Mouse (Mus musculus) stomach, embryonic 15.5 days (tissue): ENCODE measurements around the gene Olfr1281. TPM values are rescaled to one million over a fixed set of nuclear protein-coding genes. Genes with fewer than 3 reads are reported as not detected.
"Not testable (repeated sequence)": the region's sequence is repeated elsewhere in the genome, so short reads cannot be mapped to it uniquely, and the experiment has no call there.

ENCODE experiments used
- ATAC-seq: fragments of 200-750 bp; cut with Nextera tagmentation; 2 replicates; pipeline ENCODE4 v1.8.0; 2017; ENCODE audit warnings: low read depth, moderate number of reproducible peaks, moderate TSS enrichment; ENCODE audit not compliant: insufficient read depth, low FRiP score
- H3K27ac ChIP-seq: fragments of 300-500 bp; sonication (generic); 2 replicates; pipeline ENCODE4 v1.5.1; 2015; ENCODE audit warnings: mild to moderate bottlenecking, inconsistent platforms
- H3K27me3 ChIP-seq: fragments of 300-500 bp; sonication (generic); replicated peaks from 2 replicates; pipeline ENCODE4 v1.6.1; 2015; ENCODE audit warnings: inconsistent platforms
- H3K36me3 ChIP-seq: fragments of 300-500 bp; sonication (generic); 2 replicates; pipeline ENCODE4 v1.6.1; 2015; ENCODE audit warnings: inconsistent platforms
- H3K4me1 ChIP-seq: fragments of 300-500 bp; sonication (generic); 2 replicates; pipeline ENCODE4 v1.6.1; 2015; ENCODE audit warnings: inconsistent platforms
- H3K4me2 ChIP-seq: fragments of 300-500 bp; sonication (generic); 2 replicates; pipeline ENCODE4 v1.6.1; 2015; ENCODE audit warnings: mild to moderate bottlenecking, inconsistent platforms
- H3K4me3 ChIP-seq: fragments of 300-500 bp; sonication (generic); replicated peaks from 2 replicates; pipeline ENCODE4 v1.5.1; 2015; ENCODE audit warnings: inconsistent platforms
- H3K9ac ChIP-seq: fragments of 300-500 bp; sonication (generic); 2 replicates; pipeline ENCODE4 v1.6.1; 2015; ENCODE audit warnings: inconsistent platforms
- H3K9me3 ChIP-seq: fragments of 300-500 bp; sonication (generic); 2 replicates; pipeline ENCODE4 v1.6.1; 2016; ENCODE audit warnings: inconsistent platforms
- WGBS: fragments of 180-500 bp; shearing (Covaris S2); methylation state at CpG from one replicate; pipeline ENCODE4 v1.1.7; 2015; 5-methylcytosine and 5-hydroxymethylcytosine counted together
- polyA plus RNA-seq: library from polyadenylated mRNA; unstranded; fragments of >200 nt; fragmentation: Nextera tagmentation; extraction: Ambion mirVana; gene quantifications from 2 replicates; pipeline ENCODE4 v1.2.1, GENCODE M21; 2015

Olfr1281 gene
- polyA plus RNA-seq: not detected in 2 replicates

DNA sequence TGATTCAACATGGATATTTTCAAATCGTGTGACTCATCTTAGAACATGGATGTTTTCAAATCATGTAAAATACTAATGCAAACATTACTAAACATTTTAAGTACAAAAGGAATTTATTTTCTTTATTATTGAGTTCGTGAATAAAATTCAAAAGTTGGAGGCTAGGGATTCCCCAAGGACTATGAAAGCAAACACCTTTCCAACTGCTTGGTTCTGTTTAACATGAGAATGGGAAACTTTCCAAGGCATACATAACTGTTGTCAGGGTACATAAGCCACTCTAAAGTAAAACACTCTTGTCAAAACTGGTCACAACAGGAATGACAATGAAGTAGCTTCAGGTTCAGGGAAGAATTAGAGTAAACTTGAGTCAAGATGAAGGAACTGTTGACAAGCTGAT is at the start of gene Olfr1281:
Gene Olfr1281 (plus strand): TSS at position 301 of the 400 bp plus-strand sequence.
- Histone ChIP-seq H3K4me2 (no peak within 1 kb of the TSS), H3K4me1 (no peaks in the 10 kb centered on the region), H3K27ac (no peak within 1 kb of the TSS), H3K9me3 (no peaks in the 10 kb centered on the region), H3K9ac (no peak within 1 kb of the TSS), H3K27me3 (no peaks in the 10 kb centered on the region), H3K4me3 (no peak within 1 kb of the TSS), H3K36me3 (no peaks in the 10 kb centered on the region)
- 68% methylated on average over 2 of the region's 2 CpGs for WGBS
- ATAC-seq: no peak

- Histone ChIP-seq H3K4me2 (no peak within 1 kb of the TSS), H3K9ac (no peak within 1 kb of the TSS), H3K4me3 (no peak within 1 kb of the TSS), H3K27ac (no peak within 1 kb of the TSS), H3K27me3 (no peaks in the 10 kb centered on the region), H3K4me1 (no peaks in the 10 kb centered on the region), H3K9me3 (no peaks in the 10 kb centered on the region), H3K36me3 (no peaks in the 10 kb centered on the region)
- no peak for ATAC-seq
These were observed 36.5 kb upstream of the Olfr1281 start, which contains the start of gene Olfr1278 for GRCm38 (mm10) chr2:111289836-111290235. Gene Olfr1278, plus strand, starts transcription at chr2:111290136.

DNA sequence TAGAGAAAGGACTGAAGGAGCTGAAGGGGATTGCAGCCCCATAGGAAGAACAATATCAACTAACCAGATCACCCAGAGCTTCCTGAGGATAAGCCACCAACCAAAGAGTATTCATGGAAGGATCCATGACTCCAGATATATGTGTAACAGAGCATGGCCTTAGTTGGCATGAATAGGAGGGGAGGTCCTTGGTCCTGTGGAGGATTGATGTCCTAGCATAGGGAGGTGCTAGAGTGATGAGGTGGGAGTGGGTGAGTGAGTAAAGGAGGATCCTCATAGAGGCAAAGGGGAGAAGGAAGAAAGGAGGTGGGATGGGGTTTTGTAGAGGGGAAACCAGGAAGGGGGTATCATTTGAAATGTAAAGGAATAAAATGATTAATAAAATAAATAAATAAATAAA is 27.8 kb upstream of the Olfr1281 start:
- Histone ChIP-seq H3K4me3 (no peak overlapping the region), H3K4me2 (no peak overlapping the region), H3K27ac (no peak overlapping the region), H3K36me3 (no peaks in the 10 kb centered on the region), H3K27me3 (no peaks in the 10 kb centered on the region), H3K9me3 (no peaks in the 10 kb centered on the region), H3K9ac (no peak overlapping the region), H3K4me1 (no peaks in the 10 kb centered on the region)
- no peak for ATAC-seq

GRCm38 (mm10) chr2:111300374-111300773 is 25.9 kb upstream of the Olfr1281 start, which contains the start of gene Olfr1279:
Gene Olfr1279, plus strand, starts transcription at chr2:111300635.
- no peak within 1 kb of the TSS for H3K27ac ChIP-seq
- no peak for ATAC-seq
- no peaks in the 10 kb centered on the region for H3K9me3 ChIP-seq
- no peak within 1 kb of the TSS for H3K9ac ChIP-seq
- H3K36me3 ChIP-seq: no peaks in the 10 kb centered on the region
- no peaks in the 10 kb centered on the region for H3K27me3 ChIP-seq
- H3K4me1 ChIP-seq: no peaks in the 10 kb centered on the region
- H3K4me2 ChIP-seq: no peak within 1 kb of the TSS
- H3K4me3 ChIP-seq: no peak within 1 kb of the TSS

- no peak within 1 kb of the TSS for H3K4me2 ChIP-seq
- H3K9ac ChIP-seq: no peak within 1 kb of the TSS
- H3K4me3 ChIP-seq: no peak within 1 kb of the TSS
- no peaks in the 10 kb centered on the region for H3K4me1 ChIP-seq
- H3K27me3 ChIP-seq: no peaks in the 10 kb centered on the region
- H3K27ac ChIP-seq: no peak within 1 kb of the TSS
- no peak for ATAC-seq
- H3K9me3 ChIP-seq: no peaks in the 10 kb centered on the region
- H3K36me3 ChIP-seq: no peaks in the 10 kb centered on the region
These were observed 12.6 kb upstream of the Olfr1281 start, which contains the start of gene Olfr1280 for GRCm38 (mm10) chr2:111313717-111314116. Gene Olfr1280, plus strand, starts transcription at chr2:111314017.

- WGBS: 80% methylated on average over 5 of the region's 5 CpGs
- not testable (repeated sequence) for H3K4me1 ChIP-seq, H3K36me3 ChIP-seq, H3K27me3 ChIP-seq, H3K9ac ChIP-seq, ATAC-seq, H3K9me3 ChIP-seq, H3K4me3 ChIP-seq, H3K4me2 ChIP-seq, H3K27ac ChIP-seq
These were observed 7.4 kb downstream of the Olfr1281 start for GRCm38 (mm10) chr2:111333721-111334120.

DNA sequence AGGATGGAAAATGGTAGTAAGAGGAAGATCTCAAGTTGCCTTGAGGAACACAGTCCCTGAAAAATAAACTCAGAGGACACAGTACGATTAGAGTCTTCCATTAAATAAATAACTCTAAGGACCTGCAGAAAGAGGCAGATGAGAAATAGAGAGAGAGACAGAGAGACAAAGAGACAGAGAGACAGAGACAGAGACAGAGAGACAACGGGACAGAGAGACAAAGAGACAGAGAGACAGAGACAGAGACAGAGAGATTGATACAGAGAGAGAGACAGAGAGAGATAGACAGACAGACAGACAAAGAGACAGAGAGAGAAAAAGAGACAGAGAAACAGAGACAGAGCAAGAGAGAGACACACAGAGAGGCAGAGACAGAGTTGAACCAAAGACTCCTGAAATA is 9.7 kb downstream of the Olfr1281 start, which contains the start of gene Olfr1282:
Gene Olfr1282 (minus strand): TSS at position 101 of the 400 bp plus-strand sequence.
- Histone ChIP-seq H3K9ac (no peak within 1 kb of the TSS), H3K4me2 (no peak within 1 kb of the TSS), H3K9me3 (no peaks in the 10 kb centered on the region), H3K27ac (no peak within 1 kb of the TSS), H3K4me3 (no peak within 1 kb of the TSS), H3K27me3 (no peaks in the 10 kb centered on the region), H3K36me3 (no peaks in the 10 kb centered on the region), H3K4me1 (no peaks in the 10 kb centered on the region)
- 66% methylated on average over 2 of the region's 2 CpGs for WGBS
- ATAC-seq: no peak

- no peaks in the 10 kb centered on the region for H3K4me1 ChIP-seq
- H3K4me2 ChIP-seq: no peak within 1 kb of the TSS
- no peak for ATAC-seq
- no peaks in the 10 kb centered on the region for H3K9me3 ChIP-seq
- no peak within 1 kb of the TSS for H3K4me3 ChIP-seq
- 71% methylated on average over 2 of the region's 2 CpGs for WGBS
- no peaks in the 10 kb centered on the region for H3K36me3 ChIP-seq
- H3K27ac ChIP-seq: no peak within 1 kb of the TSS
- no peaks in the 10 kb centered on the region for H3K27me3 ChIP-seq
- no peak within 1 kb of the TSS for H3K9ac ChIP-seq
These were observed 40.2 kb downstream of the Olfr1281 start, which contains the start of gene Olfr1283 for GRCm38 (mm10) chr2:111366490-111366889. Gene Olfr1283, plus strand, starts transcription at chr2:111366790.

DNA sequence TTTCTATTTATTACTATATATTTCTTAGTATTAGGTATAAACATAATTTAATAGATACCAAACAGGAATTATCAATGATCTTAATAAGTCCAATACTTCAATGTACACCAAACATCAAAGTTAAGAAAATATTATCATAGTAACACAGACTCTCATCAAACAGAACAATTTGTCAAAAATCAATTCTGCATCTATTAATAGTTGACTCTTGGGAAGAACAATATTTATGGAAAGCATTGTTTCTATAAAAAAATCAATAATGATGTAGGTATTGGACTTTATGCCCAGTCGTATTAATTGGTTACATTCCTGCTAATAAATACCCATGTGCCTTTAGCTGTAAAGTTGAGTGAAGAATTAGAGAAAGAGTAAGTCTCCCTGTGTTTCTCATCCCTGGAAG is 48.9 kb downstream of the Olfr1281 start, which contains the start of gene Olfr1284:
Gene Olfr1284 (plus strand): TSS at position 301 of the 400 bp plus-strand sequence.
- Histone ChIP-seq H3K27me3 (no peaks in the 10 kb centered on the region), H3K4me3 (no peak within 1 kb of the TSS), H3K4me1 (no peaks in the 10 kb centered on the region), H3K9me3 (no peaks in the 10 kb centered on the region), H3K4me2 (no peak within 1 kb of the TSS), H3K9ac (no peak within 1 kb of the TSS), H3K27ac (no peak within 1 kb of the TSS), H3K36me3 (no peaks in the 10 kb centered on the region)
- no peak for ATAC-seq
- WGBS: 78% methylated on average over 1 of the region's 1 CpGs

Other genes with a start within 250 kb of the Olfr1281 start
- gene Gm13941, start 220.5 kb upstream of the Olfr1281 start, polyA plus RNA-seq: not detected in 2 replicates
- gene Gm15130, start 173.6 kb upstream of the Olfr1281 start, polyA plus RNA-seq: not detected in 2 replicates
- not detected in 2 replicates for gene 4930430A15Rik, start 96.9 kb upstream of the Olfr1281 start, polyA plus RNA-seq
- gene Olfr1275, start 91.2 kb upstream of the Olfr1281 start, polyA plus RNA-seq: not detected in 2 replicates
- not detected in 2 replicates for gene Olfr1276, start 72.0 kb upstream of the Olfr1281 start, polyA plus RNA-seq
- gene Olfr1277, start 52.4 kb upstream of the Olfr1281 start, polyA plus RNA-seq: not detected in 2 replicates
- not detected in 2 replicates for gene Olfr1278, start 36.4 kb upstream of the Olfr1281 start, polyA plus RNA-seq
- not detected in 2 replicates for gene Olfr1279, start 25.9 kb upstream of the Olfr1281 start, polyA plus RNA-seq
- not detected in 2 replicates for gene Olfr1280, start 12.5 kb upstream of the Olfr1281 start, polyA plus RNA-seq
- not detected in 2 replicates for gene Olfr1282, start 9.6 kb downstream of the Olfr1281 start, polyA plus RNA-seq
- not detected in 2 replicates for gene Olfr1283, start 40.3 kb downstream of the Olfr1281 start, polyA plus RNA-seq
- not detected in 2 replicates for gene Olfr1284, start 49.0 kb downstream of the Olfr1281 start, polyA plus RNA-seq
- gene Olfr1286, start 96.6 kb downstream of the Olfr1281 start, polyA plus RNA-seq: not detected in 2 replicates
- gene Olfr1287, start 122.6 kb downstream of the Olfr1281 start, polyA plus RNA-seq: not detected in 2 replicates
- gene Olfr1288, start 147.6 kb downstream of the Olfr1281 start, polyA plus RNA-seq: not detected in 2 replicates
- not detected in 2 replicates for gene Olfr1289, start 154.3 kb downstream of the Olfr1281 start, polyA plus RNA-seq
- gene Olfr1290, start 167.3 kb downstream of the Olfr1281 start, polyA plus RNA-seq: not detected in 2 replicates
- not detected in 2 replicates for gene Olfr1291-ps1, start 170.7 kb downstream of the Olfr1281 start, polyA plus RNA-seq
- not detected in 2 replicates for gene Olfr1293-ps, start 198.7 kb downstream of the Olfr1281 start, polyA plus RNA-seq
- not detected in 2 replicates for gene Olfr1294, start 213.8 kb downstream of the Olfr1281 start, polyA plus RNA-seq
- not detected in 2 replicates for gene Olfr1295, start 243.2 kb downstream of the Olfr1281 start, polyA plus RNA-seq